Mouse (Mus musculus) liver, embryonic 15.5 days (tissue): ENCODE measurements around the gene Ndufs1. TPM values are rescaled to one million over a fixed set of nuclear protein-coding genes. Genes with fewer than 3 reads are reported as not detected.
"Not testable (repeated sequence)": the region's sequence is repeated elsewhere in the genome, so short reads cannot be mapped to it uniquely, and the experiment has no call there.

Experiments
- ATAC-seq: fragments of 200-750 bp; cut with Nextera tagmentation; 2 replicates; pipeline ENCODE4 v1.8.0; 2017; ENCODE audit warnings: moderate number of reproducible peaks, mild to moderate bottlenecking, moderate library complexity; ENCODE audit not compliant: insufficient read depth
- H3K27ac ChIP-seq: fragments of 300-500 bp; sonication (generic); replicated peaks from 2 replicates; pipeline ENCODE4 v1.5.1; 2015; ENCODE audit warnings: mild to moderate bottlenecking, inconsistent platforms
- H3K27me3 ChIP-seq: fragments of 300-500 bp; sonication (generic); 2 replicates; pipeline ENCODE4 v1.6.1; 2015; ENCODE audit warnings: mild to moderate bottlenecking, inconsistent platforms
- H3K36me3 ChIP-seq: fragments of 300-500 bp; sonication (generic); replicated peaks from 2 replicates; pipeline ENCODE4 v1.6.1; 2015; ENCODE audit warnings: moderate library complexity, mild to moderate bottlenecking, inconsistent platforms
- H3K4me1 ChIP-seq: fragments of 300-500 bp; sonication (generic); replicated peaks from 2 replicates; pipeline ENCODE4 v1.6.1; 2015; ENCODE audit warnings: inconsistent platforms
- H3K4me2 ChIP-seq: fragments of 300-500 bp; sonication (generic); 2 replicates; pipeline ENCODE4 v1.6.1; 2015; ENCODE audit warnings: moderate library complexity, mild to moderate bottlenecking, inconsistent platforms
- H3K4me3 ChIP-seq: fragments of 300-500 bp; sonication (generic); replicated peaks from 2 replicates; pipeline ENCODE4 v1.5.1; 2015; ENCODE audit warnings: mild to moderate bottlenecking, inconsistent platforms
- H3K9ac ChIP-seq: fragments of 300-500 bp; sonication (generic); 2 replicates; pipeline ENCODE4 v1.6.1; 2015; ENCODE audit warnings: moderate library complexity, mild to moderate bottlenecking, inconsistent platforms
- H3K9me3 ChIP-seq: fragments of 300-500 bp; sonication (generic); replicated peaks from 2 replicates; pipeline ENCODE4 v1.6.1; 2016; ENCODE audit warnings: inconsistent platforms
- WGBS: fragments of 180-500 bp; shearing (Covaris S2); methylation state at CpG from one replicate; pipeline ENCODE4 v1.1.7; 2015; ENCODE audit warnings: mixed read lengths; ENCODE audit not compliant: insufficient replicate concordance; 5-methylcytosine and 5-hydroxymethylcytosine counted together
- polyA plus RNA-seq: library from polyadenylated mRNA; unstranded; fragments of >200 nt; fragmentation: Nextera tagmentation; extraction: Ambion mirVana; gene quantifications from 2 replicates; pipeline ENCODE4 v1.2.1, GENCODE M21; 2015

The Ndufs1 gene
- polyA plus RNA-seq, 1 experiment from 2014 or later = 94.0 TPM

DNA sequence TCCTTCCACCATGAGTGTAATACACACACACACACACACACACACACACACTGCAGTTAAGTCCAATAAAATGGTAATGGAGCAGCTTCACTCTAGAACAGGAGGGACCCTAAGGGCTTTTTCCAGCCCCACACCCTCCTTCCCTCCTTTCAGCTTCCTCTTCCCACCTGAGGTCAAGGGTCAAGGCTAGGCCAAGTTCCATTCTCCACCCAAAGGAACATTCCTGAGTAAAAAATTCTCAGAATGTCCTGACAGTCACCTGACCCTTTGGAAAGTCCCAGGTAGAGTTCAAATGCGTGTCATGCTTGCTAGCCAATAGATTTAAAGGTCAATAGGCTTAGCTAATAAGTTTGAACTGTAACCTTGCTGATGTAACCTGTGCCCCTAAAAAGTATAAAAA lies 38.0 kb downstream of the Ndufs1 start:
- H3K4me2 ChIP-seq, H3K4me3 ChIP-seq, H3K4me1 ChIP-seq, H3K9ac ChIP-seq, H3K27me3 ChIP-seq, H3K9me3 ChIP-seq, ATAC-seq, H3K27ac ChIP-seq: not testable (repeated sequence)
- WGBS = 77% methylated on average over 1 of the region's 1 CpGs
- H3K36me3 ChIP-seq = peaks cover 36% of the 10 kb centered on the region

DNA sequence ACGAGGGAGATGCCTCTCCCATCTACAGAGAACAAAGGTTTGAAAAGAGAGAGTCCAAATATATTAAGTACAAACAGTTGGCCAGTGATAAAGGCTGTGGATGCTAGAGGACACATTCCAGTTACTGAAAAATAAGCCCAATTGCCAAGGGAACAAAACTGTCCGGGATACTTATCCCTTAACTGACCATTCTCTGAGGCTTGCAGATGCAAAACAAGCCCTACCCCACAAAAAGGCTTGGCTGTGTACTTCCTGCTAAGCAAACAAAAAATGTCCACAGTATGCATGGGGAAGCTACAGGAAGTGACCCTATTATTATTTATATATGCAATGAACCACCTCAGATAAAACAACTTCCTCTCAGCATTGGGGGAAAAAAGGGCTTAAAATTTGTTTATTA lies 38.7 kb downstream of the Ndufs1 start:
- Histone ChIP-seq H3K4me2 (no peak overlapping the region), H3K27ac (no peak overlapping the region), H3K36me3 (peaks cover 32% of the 10 kb centered on the region), H3K4me3 (no peak overlapping the region), H3K4me1 (0 out of 2 replicates have a peak, but pooled peaks cover 2% of the 10 kb centered on the region), H3K9ac (no peak overlapping the region), H3K27me3 (no peaks in the 10 kb centered on the region), H3K9me3 (no peaks in the 10 kb centered on the region)
- no peak for ATAC-seq
- WGBS = 65% methylated on average over 2 of the region's 2 CpGs

DNA sequence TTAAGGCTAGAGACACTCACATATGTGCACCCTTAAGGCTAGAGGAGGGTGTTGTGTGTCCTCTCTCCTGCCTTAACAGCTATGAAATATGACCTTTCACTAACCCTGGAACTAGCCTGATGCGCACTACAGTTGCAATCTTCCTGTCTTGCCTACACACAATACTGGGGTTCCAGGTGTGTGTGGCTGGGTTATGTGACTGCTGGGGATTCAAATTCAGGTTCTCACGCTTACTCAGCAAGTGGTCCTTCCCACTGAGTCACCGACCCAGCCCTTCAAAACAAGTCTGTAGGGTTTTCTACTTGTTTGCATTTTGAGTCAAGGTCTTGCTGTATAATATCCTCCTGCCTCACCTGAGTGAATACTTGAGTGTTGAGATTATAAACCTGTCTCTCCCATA lies 42.1 kb downstream of the Ndufs1 start:
- Histone ChIP-seq H3K4me2 (no peak overlapping the region), H3K9ac (no peak overlapping the region), H3K4me3 (no peak overlapping the region), H3K27me3 (no peaks in the 10 kb centered on the region), H3K27ac (no peak overlapping the region), H3K36me3 (peaks cover 8% of the 10 kb centered on the region), H3K4me1 (peaks cover 17% of the 10 kb centered on the region), H3K9me3 (no peaks in the 10 kb centered on the region)
- 67% methylated on average over 3 of the region's 3 CpGs for WGBS
- no peak for ATAC-seq

DNA sequence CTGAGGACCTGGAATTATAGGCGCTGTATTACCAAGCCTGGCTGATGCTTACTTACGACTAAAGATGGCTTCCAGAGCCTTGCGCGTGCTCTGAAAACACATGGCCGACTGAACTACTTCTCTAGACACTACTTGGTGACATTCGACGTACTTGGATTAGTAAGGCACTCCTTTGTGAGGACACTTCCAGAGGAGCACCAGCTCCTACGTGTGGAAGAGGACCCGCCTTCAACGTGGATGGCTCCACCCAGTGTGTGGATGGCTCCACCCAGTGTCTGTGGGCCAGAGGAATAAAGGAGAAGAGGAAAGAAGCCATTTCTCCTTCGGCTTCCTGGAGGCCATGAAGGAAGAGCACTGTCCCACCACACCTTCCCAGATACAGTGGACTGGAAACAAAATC lies 44.9 kb downstream of the Ndufs1 start:
- Histone ChIP-seq H3K27ac (no peak overlapping the region), H3K4me3 (no peak overlapping the region), H3K36me3 (0 out of 2 replicates have a peak, but pooled peaks cover 4% of the 10 kb centered on the region), H3K27me3 (no peaks in the 10 kb centered on the region), H3K9me3 (no peaks in the 10 kb centered on the region), H3K4me1 (peaks cover 20% of the 10 kb centered on the region), H3K9ac (no peak overlapping the region), H3K4me2 (no peak overlapping the region)
- ATAC-seq = no peak
- WGBS = 83% methylated on average over 11 of the region's 11 CpGs

DNA sequence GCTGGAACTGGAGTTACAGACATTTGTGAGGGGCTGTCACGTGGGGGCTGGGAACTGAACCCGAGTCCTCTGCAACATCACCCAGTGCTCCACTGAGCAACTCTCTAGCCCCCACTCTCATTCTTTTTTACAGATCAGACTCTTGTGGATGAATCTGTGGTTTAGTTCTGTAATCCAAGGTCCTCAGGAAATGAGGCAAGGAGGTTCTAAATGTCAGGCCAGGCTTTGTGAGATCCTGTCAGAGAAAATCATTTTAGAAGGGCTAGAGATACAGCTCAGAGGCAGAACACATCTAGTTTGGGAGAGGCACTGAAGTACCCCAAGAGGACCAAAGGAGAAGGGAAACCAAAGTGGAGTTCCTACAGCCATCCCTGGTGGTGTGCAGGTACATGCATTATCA lies 45.8 kb downstream of the Ndufs1 start:
- 24% methylated on average over 2 of the region's 2 CpGs for WGBS
- H3K4me2 ChIP-seq = no peak overlapping the region
- ATAC-seq = no peak
- no peak overlapping the region for H3K4me3 ChIP-seq
- peaks cover 24% of the 10 kb centered on the region for H3K4me1 ChIP-seq
- H3K36me3 ChIP-seq = peaks cover 10% of the 10 kb centered on the region; the same call in 1 of the 2 replicates
- H3K27ac ChIP-seq = peak overlapping the region; percentile 59; the same call in 1 of the 2 replicates
- H3K9ac ChIP-seq = no peak overlapping the region
- no peaks in the 10 kb centered on the region for H3K27me3 ChIP-seq
- H3K9me3 ChIP-seq = no peaks in the 10 kb centered on the region

DNA sequence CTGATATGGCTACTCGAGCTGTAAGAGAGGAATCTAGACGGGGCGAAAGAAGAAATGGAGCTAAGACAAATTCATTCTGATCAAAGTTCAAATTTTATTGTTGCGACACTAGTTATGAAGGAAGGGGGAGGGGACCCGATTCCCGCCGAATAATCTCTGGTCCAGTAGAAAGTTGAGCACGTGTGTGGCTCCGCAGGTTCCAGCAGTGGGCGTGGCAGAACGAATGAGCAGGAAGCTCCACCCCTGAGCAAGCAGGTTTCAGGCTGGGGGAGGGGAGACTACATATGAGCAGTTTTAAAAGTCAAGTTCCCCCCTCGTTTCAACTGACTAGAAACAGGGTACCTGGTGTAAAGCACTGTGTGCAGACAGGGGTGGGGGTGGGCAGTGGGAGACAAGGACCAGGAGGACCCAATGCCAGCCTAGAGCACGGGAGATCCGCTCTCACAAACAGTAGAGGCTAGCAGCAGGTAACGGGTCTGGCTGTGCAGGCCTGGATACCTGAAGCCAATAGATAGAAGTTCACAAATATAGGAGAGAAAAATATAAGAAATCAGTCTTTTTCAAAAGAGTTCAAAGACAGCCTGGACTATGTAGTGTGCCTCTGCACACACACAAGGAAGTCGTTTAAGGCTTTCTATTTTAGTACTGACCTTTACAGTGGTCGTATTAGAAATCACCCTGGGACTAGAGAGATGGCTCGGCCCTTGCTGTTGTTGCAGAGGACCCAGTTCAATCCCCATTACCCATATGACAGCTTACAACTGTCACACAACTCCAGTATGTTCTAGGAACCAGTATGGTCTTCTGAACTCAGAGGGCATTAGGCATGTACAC lies 46.6 kb downstream of the Ndufs1 start:
- peaks cover 18% of the 10 kb centered on the region for H3K36me3 ChIP-seq
- 7% methylated on average over 18 of the region's 18 CpGs for WGBS
- peak overlapping the region; percentile 75 for H3K4me2 ChIP-seq
- peaks cover 30% of the 10 kb centered on the region for H3K4me1 ChIP-seq
- no peaks in the 10 kb centered on the region for H3K9me3 ChIP-seq
- ATAC-seq = peak; percentile 66
- peak overlapping the region; percentile 44 for H3K4me3 ChIP-seq
- H3K9ac ChIP-seq = peak overlapping the region; percentile 47; the same call in 1 of the 2 replicates
- peak overlapping the region; percentile 59 for H3K27ac ChIP-seq
- no peaks in the 10 kb centered on the region for H3K27me3 ChIP-seq

DNA sequence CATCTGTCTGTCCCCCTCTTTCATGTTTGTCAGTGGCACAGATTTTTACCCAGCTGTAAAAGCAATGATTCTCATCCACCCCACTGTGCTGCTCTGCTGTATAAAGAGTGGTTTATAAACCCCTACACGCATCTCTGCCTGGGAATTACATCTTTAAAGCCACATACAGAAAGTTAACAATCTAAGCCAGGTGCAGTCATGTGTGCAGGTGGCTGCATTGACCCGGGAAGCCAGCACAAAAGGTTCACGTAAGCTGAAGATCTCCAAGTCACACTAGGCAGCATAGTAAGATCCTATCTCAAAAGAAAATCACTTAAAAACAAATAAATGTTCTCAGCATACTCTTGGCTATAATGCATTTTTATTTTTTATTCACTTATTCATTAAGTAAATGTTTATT lies 47.4 kb downstream of the Ndufs1 start:
- H3K4me2 ChIP-seq = peak overlapping the region; percentile 75
- no peaks in the 10 kb centered on the region for H3K9me3 ChIP-seq
- H3K4me1 ChIP-seq = peaks cover 30% of the 10 kb centered on the region
- WGBS = 60% methylated on average over 3 of the region's 3 CpGs
- no peaks in the 10 kb centered on the region for H3K27me3 ChIP-seq
- peak overlapping the region; percentile 24; the same call in 1 of the 2 replicates for H3K27ac ChIP-seq
- peaks cover 20% of the 10 kb centered on the region for H3K36me3 ChIP-seq
- no peak for ATAC-seq
- no peak overlapping the region for H3K4me3 ChIP-seq
- no peak overlapping the region for H3K9ac ChIP-seq

DNA sequence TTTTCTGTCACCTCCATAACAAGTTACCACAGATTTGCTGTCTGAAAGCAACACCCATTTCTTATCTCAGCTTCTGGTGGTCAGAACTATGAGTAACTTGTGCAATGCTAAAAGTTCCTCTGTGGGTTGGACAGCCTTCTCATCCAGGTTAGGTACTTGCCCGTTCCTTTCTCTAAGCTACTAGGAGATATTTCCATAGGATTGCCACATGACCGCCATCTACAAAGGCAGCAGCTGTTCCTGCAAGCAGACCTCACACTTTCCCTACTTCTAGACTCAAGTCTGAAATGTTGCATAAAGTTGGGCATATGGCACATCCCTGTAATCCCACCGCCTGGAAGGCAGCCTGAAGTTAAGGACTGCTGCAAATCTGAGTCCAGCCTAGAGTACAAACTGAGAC lies 50.4 kb downstream of the Ndufs1 start:
- H3K27me3 ChIP-seq = no peaks in the 10 kb centered on the region
- 66% methylated on average over 3 of the region's 3 CpGs for WGBS
- H3K9ac ChIP-seq = no peak overlapping the region
- no peak overlapping the region for H3K4me3 ChIP-seq
- peaks cover 49% of the 10 kb centered on the region for H3K36me3 ChIP-seq
- no peak overlapping the region for H3K4me2 ChIP-seq
- H3K4me1 ChIP-seq = peaks cover 26% of the 10 kb centered on the region
- no peak overlapping the region for H3K27ac ChIP-seq
- ATAC-seq = no peak
- H3K9me3 ChIP-seq = no peaks in the 10 kb centered on the region

DNA sequence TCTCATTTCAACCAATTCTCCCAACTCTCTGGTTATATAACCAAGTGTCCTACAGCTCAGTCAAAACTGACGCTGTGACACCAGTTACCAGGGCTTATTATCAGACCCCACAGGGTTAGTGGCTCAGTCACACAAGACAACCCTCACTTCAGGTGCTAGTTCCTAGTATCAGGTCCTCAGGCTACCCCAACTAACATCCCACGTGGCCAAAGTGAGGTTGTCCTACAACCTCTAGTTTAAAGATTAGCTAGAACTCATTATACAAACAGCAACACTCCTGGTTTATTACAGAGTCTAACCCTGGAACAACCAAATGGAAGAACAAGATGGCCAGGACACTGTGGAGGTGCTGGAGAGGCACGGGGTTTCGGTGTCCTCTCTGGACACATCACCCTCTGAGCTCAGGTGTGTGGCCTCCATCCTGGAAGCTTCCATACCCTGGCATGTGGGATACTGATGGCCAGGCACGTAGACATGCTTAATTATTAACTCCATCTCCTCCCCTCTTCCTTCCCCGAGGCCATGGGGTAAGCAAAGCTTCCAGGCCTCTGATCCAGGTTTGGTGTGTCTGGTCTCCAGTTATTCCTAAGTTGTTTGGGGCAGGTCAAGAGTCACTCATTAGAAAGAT lies 52.7 kb downstream of the Ndufs1 start:
- H3K9ac ChIP-seq = no peak overlapping the region
- H3K4me2 ChIP-seq = no peak overlapping the region
- peak; percentile 68 for ATAC-seq
- H3K9me3 ChIP-seq = no peaks in the 10 kb centered on the region
- H3K4me3 ChIP-seq = no peak overlapping the region
- H3K27me3 ChIP-seq = no peaks in the 10 kb centered on the region
- H3K36me3 ChIP-seq = peaks cover 69% of the 10 kb centered on the region
- peaks cover 23% of the 10 kb centered on the region for H3K4me1 ChIP-seq
- peak overlapping the region; percentile 74 for H3K27ac ChIP-seq
- 71% methylated on average over 6 of the region's 6 CpGs for WGBS

DNA sequence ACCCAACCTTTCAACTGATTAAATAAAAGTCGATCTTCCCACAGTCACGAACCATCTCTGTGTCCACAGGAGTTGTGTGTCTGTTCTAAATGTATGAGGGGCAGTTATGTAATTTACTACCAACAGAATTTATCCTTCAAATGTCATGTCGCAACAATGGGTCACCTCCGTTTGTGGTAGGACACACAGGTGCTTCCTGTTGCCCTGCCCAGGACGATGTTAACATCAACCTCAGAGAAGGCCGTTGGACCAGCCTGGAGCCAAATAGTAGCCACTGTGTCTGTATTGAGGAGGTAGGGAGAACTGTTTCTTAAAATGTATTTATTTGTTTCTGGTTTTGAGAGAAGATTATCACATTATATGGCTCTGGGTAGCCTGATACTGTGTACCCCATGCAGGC lies 54.6 kb downstream of the Ndufs1 start:
- peak overlapping the region; percentile 35; the same call in 1 of the 2 replicates for H3K27ac ChIP-seq

DNA sequence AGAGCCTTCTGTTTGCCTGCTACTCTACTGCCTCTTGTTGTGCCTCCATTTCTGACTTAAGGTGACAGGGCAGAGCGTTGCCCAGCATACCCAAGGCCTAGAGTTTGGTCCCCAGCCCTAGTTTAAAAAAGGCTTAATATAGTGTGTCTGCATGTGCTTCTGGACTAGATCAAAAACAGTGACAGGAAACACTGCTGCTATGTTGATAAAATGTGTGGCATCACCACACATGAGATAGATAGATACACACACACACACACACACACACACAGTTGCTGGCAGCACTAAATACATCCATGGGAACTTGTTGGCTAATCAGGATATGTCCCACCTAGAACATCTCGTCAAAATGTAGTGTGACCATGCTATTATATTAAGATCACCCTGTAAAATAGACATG lies 56.3 kb downstream of the Ndufs1 start:
- Histone ChIP-seq H3K27ac (peak overlapping the region; percentile 24; the same call in 1 of the 2 replicates), H3K4me1 (peaks cover 42% of the 10 kb centered on the region), H3K27me3 (no peaks in the 10 kb centered on the region), H3K4me2 (no peak overlapping the region), H3K4me3 (no peak overlapping the region), H3K36me3 (peaks cover 65% of the 10 kb centered on the region), H3K9ac (no peak overlapping the region), H3K9me3 (no peaks in the 10 kb centered on the region)
- ATAC-seq = no peak
- WGBS = 53% methylated on average over 2 of the region's 2 CpGs

More for the DNA sequence above, 54.6 kb downstream of the Ndufs1 start:
- H3K27me3 ChIP-seq = no peaks in the 10 kb centered on the region
- H3K9ac ChIP-seq = no peak overlapping the region
- 41% methylated on average over 6 of the region's 6 CpGs for WGBS
- H3K36me3 ChIP-seq = peaks cover 75% of the 10 kb centered on the region
- H3K4me2 ChIP-seq = no peak overlapping the region
- no peak overlapping the region for H3K4me3 ChIP-seq
- H3K9me3 ChIP-seq = no peaks in the 10 kb centered on the region
- ATAC-seq = no peak
- peaks cover 37% of the 10 kb centered on the region for H3K4me1 ChIP-seq
